Mouse (Mus musculus) hematopoietic stem cell, adult 5-6 weeks (primary cell): ENCODE data around the gene Map4k2. TPM values are rescaled to one million over a fixed set of nuclear protein-coding genes. Genes with fewer than 3 reads are reported as not detected.

Source experiments
- ATAC-seq, 2 experiments: fragments of 125-278 bp in 1 of 2; replicated peaks in 1 of 2; 2 replicates each; pipeline ENCODE4 v1.8.0; 2016 to 2017; ENCODE audit warnings: inconsistent platforms in 2 of 2, mild to moderate bottlenecking in 2 of 2, moderate number of reproducible peaks in 2 of 2, low read depth in 1 of 2, moderate TSS enrichment in 1 of 2; ENCODE audit not compliant: low FRiP score in 2 of 2, poor library complexity in 2 of 2, severe bottlenecking in 2 of 2, insufficient read depth in 1 of 2, low TSS enrichment in 1 of 2
- total RNA-seq: library from RNA; stranded (forward); fragments of 172-1452, 232-1000 nt; gene quantifications from 2 replicates; pipeline ENCODE4 v1.2.3, GENCODE M21; 2017

Map4k2 gene
- total RNA-seq, 1 experiment from 2014 or later, result 71.5 TPM

DNA sequence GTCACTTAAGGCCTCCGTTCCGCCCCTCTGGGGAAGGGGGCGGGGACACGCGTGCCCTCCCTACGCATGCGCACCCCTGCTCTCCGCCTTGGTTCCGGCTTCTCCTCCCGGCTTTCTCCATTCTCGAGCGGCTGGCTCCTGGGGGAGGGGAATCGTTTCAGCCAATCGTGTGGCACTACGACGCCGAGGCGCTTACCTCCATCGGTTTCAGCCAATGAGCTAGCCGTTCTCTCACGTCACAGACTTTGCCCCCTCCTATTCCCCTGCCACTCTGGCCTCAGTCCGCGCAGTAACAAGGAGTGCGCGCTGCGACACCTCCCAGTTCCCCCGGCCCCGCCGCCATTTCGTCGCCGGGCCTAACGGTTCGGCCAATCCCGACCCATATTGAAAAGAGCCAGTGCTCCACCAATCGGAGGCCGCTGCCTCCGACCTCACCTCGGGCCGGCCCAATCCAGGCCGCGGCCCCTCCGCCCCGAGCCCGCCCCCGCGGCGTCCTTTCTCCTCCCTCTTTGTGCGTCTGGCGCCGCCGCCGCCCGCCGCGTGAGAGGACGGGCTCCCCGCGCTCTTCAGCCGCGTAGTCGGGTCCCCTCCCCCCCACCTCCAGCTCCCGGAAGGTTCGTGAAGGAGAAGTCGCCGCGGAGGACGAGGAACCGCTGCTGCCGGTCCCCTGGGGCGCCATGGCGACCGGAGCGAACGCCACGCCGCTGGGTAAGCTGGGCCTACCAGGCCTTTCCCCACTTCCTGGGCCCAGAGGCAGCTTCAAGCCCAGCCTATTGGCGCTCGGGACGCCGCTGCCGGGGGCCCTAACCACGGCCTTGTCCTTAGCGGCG lies 22.7 kb downstream of the Map4k2 start, which contains the start of gene Sf1:
TSS of gene Sf1 (plus strand) at position 280 of the 830 bp plus-strand sequence.
- peak; percentile 88 to 91 for ATAC-seq

DNA sequence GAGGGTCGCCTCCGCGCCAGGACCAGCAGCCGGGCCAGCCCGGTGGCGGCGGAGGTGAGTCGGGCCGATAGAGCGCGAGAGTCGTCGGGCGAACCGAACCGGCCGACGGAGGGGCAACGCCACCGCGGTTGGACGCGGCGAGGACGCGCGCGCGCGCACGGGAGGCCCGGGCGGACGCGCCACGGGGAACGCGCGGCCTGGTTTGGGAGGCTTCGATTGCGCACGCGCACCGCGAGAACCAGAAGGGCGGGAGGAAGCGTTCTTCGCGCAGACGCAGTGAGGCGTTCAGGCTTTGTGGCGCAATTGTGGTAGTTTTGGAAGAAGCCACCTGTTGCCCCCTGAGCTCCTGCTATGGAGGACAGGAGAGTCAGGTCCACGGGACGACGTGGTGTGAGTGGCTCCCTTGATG lies 23.4 kb downstream of the Map4k2 start:
- peak; percentile 8 to 9; a peak in 1 of 4 replicates for ATAC-seq

GRCm38 (mm10) chr19:6364842-6365241 lies 23.9 kb downstream of the Map4k2 start:
- no peak for ATAC-seq

GRCm38 (mm10) chr19:6370175-6370574 lies 29.2 kb downstream of the Map4k2 start:
- ATAC-seq, result no peak

GRCm38 (mm10) chr19:6372433-6372832 lies 31.5 kb downstream of the Map4k2 start:
- ATAC-seq, result no peak

GRCm38 (mm10) chr19:6373539-6374400 lies 32.8 kb downstream of the Map4k2 start:
- ATAC-seq, result peak; percentile 56 to 67; a peak in 3 of 4 replicates

DNA sequence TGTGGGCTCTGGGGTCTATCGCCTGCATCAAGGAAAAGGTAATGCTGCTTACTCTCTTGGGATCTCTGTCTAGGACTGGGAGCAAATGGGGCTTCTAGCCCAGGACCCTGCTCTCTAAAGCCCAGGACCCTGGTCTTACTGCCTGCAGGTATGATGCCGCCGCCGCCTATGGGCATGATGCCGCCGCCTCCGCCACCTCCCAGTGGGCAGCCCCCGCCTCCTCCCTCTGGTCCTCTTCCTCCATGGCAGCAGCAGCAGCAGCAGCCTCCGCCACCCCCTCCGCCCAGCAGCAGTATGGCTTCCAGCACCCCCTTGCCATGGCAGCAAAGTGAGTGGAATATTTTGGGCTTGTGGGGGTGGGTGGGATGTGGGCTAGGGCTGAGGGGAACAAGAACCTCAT lies 33.6 kb downstream of the Map4k2 start:
- ATAC-seq, result no peak

DNA sequence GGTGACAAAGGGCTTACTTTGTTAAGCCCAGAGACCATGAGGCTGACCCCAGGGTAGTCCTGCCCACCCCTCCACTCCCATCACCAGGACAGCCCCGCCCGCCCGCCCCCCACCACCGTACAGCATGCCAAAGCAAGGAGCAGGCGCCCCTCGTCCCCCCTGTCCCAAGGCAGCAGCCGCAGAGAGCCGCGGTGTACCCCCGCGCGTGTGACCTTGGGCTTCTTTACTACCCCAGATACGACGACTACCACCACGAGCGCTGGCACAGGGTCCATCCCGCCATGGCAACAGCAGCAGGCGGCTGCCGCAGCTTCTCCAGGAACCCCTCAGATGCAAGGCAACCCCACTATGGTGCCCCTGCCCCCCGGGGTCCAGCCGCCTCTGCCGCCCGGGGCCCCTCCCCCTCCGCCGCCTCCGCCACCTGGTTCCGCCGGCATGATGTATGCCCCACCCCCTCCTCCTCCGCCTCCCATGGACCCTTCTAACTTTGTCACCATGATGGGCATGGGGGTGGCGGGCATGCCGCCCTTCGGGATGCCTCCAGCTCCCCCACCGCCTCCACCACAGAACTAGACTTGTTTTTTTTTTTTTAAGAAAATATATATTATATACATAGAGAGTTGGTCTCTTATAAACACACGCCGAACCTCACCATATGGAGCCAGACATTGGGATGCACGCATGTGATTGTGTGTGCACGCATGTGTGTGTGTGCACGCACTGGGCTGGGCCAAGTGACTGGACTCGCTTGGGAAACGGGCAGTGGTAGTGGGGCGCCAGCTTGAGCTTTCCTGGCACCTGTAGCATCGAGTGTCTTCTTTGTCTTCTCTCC lies 34.7 kb downstream of the Map4k2 start:
- ATAC-seq, result no peak

DNA sequence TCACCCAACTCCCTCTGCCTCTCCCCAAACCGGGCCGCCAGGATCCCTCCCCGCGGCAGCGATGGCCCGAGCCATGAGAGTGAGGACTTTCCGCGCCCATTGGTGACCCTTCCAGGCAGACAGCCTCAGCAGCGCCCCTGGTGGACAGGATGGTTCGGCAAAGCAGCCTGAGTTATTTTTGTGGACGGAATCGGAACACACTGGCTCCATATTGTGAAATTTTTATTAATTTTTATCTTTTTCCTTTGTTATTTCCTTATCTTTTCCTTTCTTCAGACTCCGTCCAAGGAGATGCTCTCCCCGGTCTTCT lies 35.3 kb downstream of the Map4k2 start:
- ATAC-seq, result 0 out of 4 replicates have a peak, but pooled peaks of 1 of the 2 experiments have one; percentile 14

- no peak for ATAC-seq
Observed at GRCm38 (mm10) chr19:6376643-6377042, 35.7 kb downstream of the Map4k2 start.

DNA sequence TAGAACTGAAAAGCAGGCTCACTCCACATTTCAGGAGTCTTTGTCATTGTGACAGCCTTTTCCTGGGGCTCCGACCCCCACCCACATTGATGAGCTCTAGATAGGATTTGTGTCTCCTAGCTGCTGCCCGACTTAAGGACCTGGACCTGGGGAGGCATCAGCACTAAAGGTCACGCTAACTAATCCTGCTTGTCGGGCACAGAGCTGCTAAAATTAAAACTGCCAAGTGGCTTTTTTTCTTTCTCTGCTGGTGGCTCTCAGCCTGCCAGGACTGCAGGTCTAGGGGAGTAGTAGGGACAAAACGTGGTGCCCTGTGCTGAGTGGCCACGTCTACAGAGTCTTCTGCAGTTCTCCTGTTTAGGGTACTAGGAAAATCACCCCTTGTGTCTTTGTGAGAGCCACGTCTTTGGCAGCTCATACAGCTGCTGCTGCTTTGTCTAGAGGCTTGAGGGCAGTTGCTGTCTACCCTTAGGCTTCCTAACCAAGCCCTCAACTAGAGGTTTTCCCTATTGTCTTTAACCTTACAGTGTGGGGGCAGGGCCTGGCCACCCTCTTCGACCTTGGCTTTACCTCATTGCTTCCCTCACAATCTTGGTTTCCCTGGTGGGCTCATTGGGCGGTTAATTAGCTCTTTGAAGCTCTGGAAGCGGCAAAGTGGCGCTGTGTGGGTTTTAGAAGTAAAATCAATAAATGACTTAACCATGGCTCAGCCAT lies 36.5 kb downstream of the Map4k2 start:
- ATAC-seq, result no peak

- no peak for ATAC-seq
Observed at GRCm38 (mm10) chr19:6380411-6381166, 39.7 kb downstream of the Map4k2 start.

- ATAC-seq, result no peak
Observed at GRCm38 (mm10) chr19:6381238-6381637, 40.3 kb downstream of the Map4k2 start.

DNA sequence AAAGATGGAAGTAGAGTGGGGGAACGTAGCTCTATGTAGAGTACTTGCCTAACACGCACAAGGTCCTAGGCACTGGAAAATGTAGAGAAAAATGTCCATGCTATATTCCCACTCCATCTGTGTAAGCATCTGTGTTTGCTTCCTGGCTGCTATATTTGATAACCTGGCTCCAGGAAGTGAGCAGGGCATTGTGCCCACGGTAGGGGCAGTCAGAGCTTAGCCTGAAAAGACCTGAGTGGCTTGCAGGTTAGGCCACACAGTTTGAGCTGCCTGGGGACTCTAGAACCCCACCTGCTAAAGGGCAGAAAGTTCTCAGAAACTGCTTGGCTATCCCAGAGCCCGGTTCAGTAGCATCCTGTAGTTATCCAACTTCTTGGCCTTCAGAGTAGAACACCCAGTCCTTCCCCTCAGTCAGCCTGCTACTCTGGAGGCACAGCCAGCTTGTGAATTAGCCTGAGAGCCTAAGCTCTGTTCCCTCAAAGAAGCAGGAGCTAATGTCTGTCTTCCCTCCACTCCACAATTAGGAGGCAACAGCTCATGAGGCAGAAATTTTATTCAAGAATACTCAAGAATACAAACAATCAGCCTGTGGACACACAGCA lies 41.5 kb downstream of the Map4k2 start:
- peak; percentile 28 to 33; a peak in 3 of 4 replicates for ATAC-seq

- no peak for ATAC-seq
Observed at GRCm38 (mm10) chr19:6383470-6383869, 42.5 kb downstream of the Map4k2 start.

- peak; percentile 28 to 29; a peak in 2 of 4 replicates for ATAC-seq
Observed at GRCm38 (mm10) chr19:6384128-6384527, 43.2 kb downstream of the Map4k2 start, which contains the start of gene Pygm. Pygm (plus strand) TSS chr19:6384399.
